In genomic region chr2:55920294-55920693, GRCm38 (mm10) we compare ENCODE assay signal across 11 mouse cellular contexts.
DNase-seq lines count a peak whose midpoint lies in the region; ATAC-seq lines count a peak whose summit lies in the region.
"Had no signal": no experiment of that assay in that cellular context is flagged by ENCODE, and none has a peak within 500 bp of the region (broad histone marks: within the 10 kb centered on the region; RNA-seq: fewer than 3 reads in every experiment).

No protein-coding gene starts in this region.

- DNase-seq in frontal cortex, postnatal 14 days (ENCODE audit: low spot score in 2 of 2), result no peak
- peak; percentile 44 for DNase-seq in 416B (ENCODE audit: low read depth)
- DNase-seq in embryo, embryonic 10.5 days (ENCODE audit: low spot score), result peak; percentile 40
- DNase-seq in mesoderm, embryonic 11.5 days (ENCODE audit: low read depth, low spot score), result peak; percentile 5
- DNase-seq in gastrocnemius, postnatal 4 days (ENCODE audit: low spot score in 2 of 2), result no peak
- no peak for DNase-seq in left cerebral cortex, adult 9 months (ENCODE audit: low spot score in 2 of 2)
- DNase-seq: adrenal gland, postnatal 10 days; gastrocnemius, postnatal 14 days; thymus, adult 18-20 months had no signal

- peak; percentile 93 for ATAC-seq in frontal cortex, adult (ENCODE audit: low TSS enrichment)
- no peak for ATAC-seq in erythroid progenitor cell, adult 5-6 weeks (replicated peaks; ENCODE audit: low FRiP score, poor library complexity, severe bottlenecking)

Comparison
In these comparisons a context has a peak if more than half of its experiments do, and no peak if none do; other contexts are left out.
1. DNase-seq: peak in 416B (single experiment), embryo, embryonic 10.5 days (single experiment) and mesoderm, embryonic 11.5 days (single experiment); none in frontal cortex, postnatal 14 days (0 of 2), gastrocnemius, postnatal 4 days (0 of 2) and left cerebral cortex, adult 9 months (0 of 2).